Mouse (Mus musculus) inflammation-experienced regulatory T-cells, adult 6 months (primary cell): ENCODE results near the gene Klhl8. TPM values are rescaled to one million over a fixed set of nuclear protein-coding genes. Genes with fewer than 3 reads are reported as not detected.

Source experiments
- polyA plus RNA-seq, 3 experiments: library from polyadenylated mRNA; unstranded; fragments of 100-300 nt; shearing (Covaris generic); gene quantifications; one replicate each; pipeline ENCODE4 v1.2.1; 2017

Klhl8 gene
- polyA plus RNA-seq, 3 experiments from 2014 or later = 0.19 to 0.75 (median 0.49) TPM

Other genes starting within 250 kb of the Klhl8 start
- 10 to 100 TPM in 2 of 3 experiments, 1 to 10 TPM in 1; 5.7 to 17.9 (median 12.0) TPM for gene Aff1, start 218.9 kb downstream of the Klhl8 start, polyA plus RNA-seq
- gene Hsd17b13, start 66.2 kb upstream of the Klhl8 start, polyA plus RNA-seq = not detected
- 1 to 10 TPM; 3.5 to 4.9 (median 3.8) TPM for gene Hsd17b11, start 110.7 kb upstream of the Klhl8 start, polyA plus RNA-seq
- 10 to 100 TPM; 14.9 to 17.8 (median 16.2) TPM for gene Nudt9, start 135.0 kb upstream of the Klhl8 start, polyA plus RNA-seq
- gene Gm17660, start 166.3 kb upstream of the Klhl8 start, polyA plus RNA-seq = not detected
- not detected for gene Sparcl1, start 202.5 kb upstream of the Klhl8 start, polyA plus RNA-seq